ENCODE assay signal across 15 mouse cellular contexts in the genomic region with DNA sequence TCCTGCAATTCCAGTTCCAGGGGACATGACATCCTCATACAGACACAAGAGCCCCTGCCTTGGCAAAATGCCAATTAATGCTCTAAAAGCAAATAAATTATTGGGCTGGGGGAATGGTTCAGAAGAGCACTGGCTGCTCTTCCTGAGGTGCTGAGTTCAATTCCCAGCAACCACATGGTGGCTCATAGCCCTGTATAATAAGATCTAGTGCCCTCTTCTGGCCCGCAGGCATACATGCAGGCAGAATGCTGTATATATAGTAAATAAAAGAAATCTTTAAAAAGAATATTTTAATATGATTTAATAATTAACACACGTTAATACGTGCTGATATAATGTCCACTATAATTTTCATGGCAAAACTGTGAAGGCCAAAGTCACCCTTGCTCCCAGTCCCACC. TPM values are rescaled to one million over a fixed set of nuclear protein-coding genes. Genes with fewer than 3 reads are reported as not detected.
DNase-seq lines count a peak whose midpoint lies in the region; ATAC-seq and TF ChIP-seq lines count a peak whose summit lies in the region.
"Had no signal": no experiment of that assay in that cellular context is flagged by ENCODE, and none has a peak within 500 bp of the region (broad histone marks: within the 10 kb centered on the region; RNA-seq: fewer than 3 reads in every experiment).

No protein-coding gene starts in this region.

- no peak for TF ChIP-seq EP300 in lung, postnatal 0 days (IDR thresholded peaks at IDR 0.05)

- intact Hi-C loops in heart, postnatal 14 days (cut with DNase I), result no loop called here

- in situ Hi-C loops in Patski (cut with MboI; ENCODE audit: low pct_unique_long_range_greater_than_20kb), result no loop called here

- no peak overlapping the region for H3K9ac ChIP-seq in hindbrain, postnatal 0 days (replicated peaks; ENCODE audit: low read length)
- H3K9ac ChIP-seq in lung, postnatal 0 days (replicated peaks; ENCODE audit: low read depth), result no peak overlapping the region

- POLR2A ChIA-PET in Patski (lab: Charles Lee), result no interaction called here

- WGBS in hindbrain, postnatal 0 days, result 79% methylated on average over 3 of the region's 3 CpGs
- WGBS in hindbrain, embryonic 10.5 days, result 88% methylated on average over 3 of the region's 3 CpGs
- WGBS in lung, postnatal 0 days, result 86% methylated on average over 3 of the region's 3 CpGs

- no peak overlapping the region for H3K27ac ChIP-seq in hindbrain, postnatal 0 days
- no peak overlapping the region for H3K27ac ChIP-seq in hindbrain, embryonic 10.5 days
- no peak overlapping the region for H3K27ac ChIP-seq in lung, postnatal 0 days (ENCODE audit: low read length)

- peak; percentile 43 for TF ChIP-seq CTCF in hindbrain, postnatal 0 days (IDR thresholded peaks at IDR 0.05; ENCODE audit: low read depth)
- peak; percentile 37 for TF ChIP-seq CTCF in lung, postnatal 0 days (IDR thresholded peaks at IDR 0.05)
- peak; percentile 67 for TF ChIP-seq CTCF in Patski (IDR thresholded peaks at IDR 0.05)

- ATAC-seq in hindbrain, postnatal 0 days, result no peak
- ATAC-seq in lung, postnatal 0 days, result no peak
- no peak for ATAC-seq in Patski
- ATAC-seq: activated CD4-positive, CD25-positive, alpha-beta regulatory T cell, adult 4 months; inflammation-experienced regulatory T-cells, adult 6 months had no signal

- CTCF ChIA-PET in Patski (lab: Charles Lee), result no interaction called here

- no peaks in the 10 kb centered on the region for H3K27me3 ChIP-seq in hindbrain, postnatal 0 days (ENCODE audit: insufficient read depth, low read length)
- H3K27me3 ChIP-seq in hindbrain, embryonic 10.5 days (ENCODE audit: insufficient read depth, poor library complexity, severe bottlenecking), result no peaks in the 10 kb centered on the region
- no peaks in the 10 kb centered on the region for H3K27me3 ChIP-seq in lung, postnatal 0 days (replicated peaks; ENCODE audit: insufficient read depth, low read length)
- H3K27me3 ChIP-seq in Patski, result no peaks in the 10 kb centered on the region

- DNase-seq in hindbrain, postnatal 0 days (ENCODE audit: low spot score), result no peak
- DNase-seq in hindbrain, embryonic 10.5 days (ENCODE audit: low spot score), result no peak
- DNase-seq in lung, postnatal 0 days (ENCODE audit: low spot score), result no peak
- no peak for DNase-seq in lung, postnatal 25 days (ENCODE audit: low spot score)
- DNase-seq in Patski (ENCODE audit: low read depth, low spot score), result no peak
- no peak for DNase-seq in cerebellum, adult 9-11 months
- DNase-seq in heart, postnatal 14 days, result no peak
- DNase-seq: cerebellum, adult 9-10 months; heart, postnatal 36 days; kidney, postnatal 25 days; layer of hippocampus, postnatal 36 days; lung, adult 18-20 months had no signal

- no peaks in the 10 kb centered on the region for H3K36me3 ChIP-seq in hindbrain, postnatal 0 days (ENCODE audit: insufficient read depth, low read length)
- H3K36me3 ChIP-seq in hindbrain, embryonic 10.5 days, result no peaks in the 10 kb centered on the region
- no peaks in the 10 kb centered on the region for H3K36me3 ChIP-seq in lung, postnatal 0 days (ENCODE audit: insufficient read depth, low read length)
- H3K36me3 ChIP-seq: G1E had no signal

- no peak overlapping the region for H3K4me3 ChIP-seq in hindbrain, postnatal 0 days (ENCODE audit: low read length)
- H3K4me3 ChIP-seq in hindbrain, embryonic 10.5 days, result no peak overlapping the region
- H3K4me3 ChIP-seq in lung, postnatal 0 days (ENCODE audit: low read depth, low read length), result no peak overlapping the region

- no peaks in the 10 kb centered on the region for H3K9me3 ChIP-seq in hindbrain, postnatal 0 days (ENCODE audit: low read length)
- no peaks in the 10 kb centered on the region for H3K9me3 ChIP-seq in hindbrain, embryonic 10.5 days
- no peaks in the 10 kb centered on the region for H3K9me3 ChIP-seq in lung, postnatal 0 days (ENCODE audit: low read length)
- H3K9me3 ChIP-seq: G1E had no signal

- no peak overlapping the region for H3K4me2 ChIP-seq in hindbrain, postnatal 0 days (ENCODE audit: low read depth, low read length)
- H3K4me2 ChIP-seq in lung, postnatal 0 days (replicated peaks; ENCODE audit: low read depth, low read length), result no peak overlapping the region

- no peaks in the 10 kb centered on the region for H3K4me1 ChIP-seq in hindbrain, postnatal 0 days (ENCODE audit: insufficient read depth, low read length)
- H3K4me1 ChIP-seq in hindbrain, embryonic 10.5 days (replicated peaks), result no peaks in the 10 kb centered on the region
- H3K4me1 ChIP-seq in lung, postnatal 0 days (ENCODE audit: insufficient read depth, low read depth, low read length), result no peaks in the 10 kb centered on the region

RNA-seq across cellular contexts. Expression of gene Mccc2, which starts 17.3 kb away (rescaled TPM):
- 26.2 and 37.1 TPM in 2 replicates for total RNA-seq in hindbrain, postnatal 0 days (2014; rRNA removed)
- polyA plus RNA-seq in hindbrain, postnatal 0 days (2015; fragmentation: Nextera tagmentation; extraction: Ambion mirVana), result 38.1 and 41.2 TPM in 2 replicates
- polyA plus RNA-seq in hindbrain, embryonic 10.5 days (2016; fragmentation: Nextera tagmentation; extraction: Ambion mirVana), result 33.9 and 36.0 TPM in 2 replicates
- polyA plus RNA-seq in lung, postnatal 0 days (2015; fragmentation: Nextera tagmentation; extraction: Ambion mirVana), result 23.2 and 23.9 TPM in 2 replicates
- polyA plus RNA-seq in Patski (2021), result 55.0 TPM
- total RNA-seq in heart, postnatal 14 days (2021), result 10 to 100 TPM; 50.1 to 55.5 TPM
